Mouse (Mus musculus) cerebellum, adult 8-10 months (tissue): ENCODE results near the gene Vps53.

Experiments
- DNase-seq: peaks from one replicate; pipeline ENCODE4 v3.0.0; 2022

The Vps53 gene

DNA sequence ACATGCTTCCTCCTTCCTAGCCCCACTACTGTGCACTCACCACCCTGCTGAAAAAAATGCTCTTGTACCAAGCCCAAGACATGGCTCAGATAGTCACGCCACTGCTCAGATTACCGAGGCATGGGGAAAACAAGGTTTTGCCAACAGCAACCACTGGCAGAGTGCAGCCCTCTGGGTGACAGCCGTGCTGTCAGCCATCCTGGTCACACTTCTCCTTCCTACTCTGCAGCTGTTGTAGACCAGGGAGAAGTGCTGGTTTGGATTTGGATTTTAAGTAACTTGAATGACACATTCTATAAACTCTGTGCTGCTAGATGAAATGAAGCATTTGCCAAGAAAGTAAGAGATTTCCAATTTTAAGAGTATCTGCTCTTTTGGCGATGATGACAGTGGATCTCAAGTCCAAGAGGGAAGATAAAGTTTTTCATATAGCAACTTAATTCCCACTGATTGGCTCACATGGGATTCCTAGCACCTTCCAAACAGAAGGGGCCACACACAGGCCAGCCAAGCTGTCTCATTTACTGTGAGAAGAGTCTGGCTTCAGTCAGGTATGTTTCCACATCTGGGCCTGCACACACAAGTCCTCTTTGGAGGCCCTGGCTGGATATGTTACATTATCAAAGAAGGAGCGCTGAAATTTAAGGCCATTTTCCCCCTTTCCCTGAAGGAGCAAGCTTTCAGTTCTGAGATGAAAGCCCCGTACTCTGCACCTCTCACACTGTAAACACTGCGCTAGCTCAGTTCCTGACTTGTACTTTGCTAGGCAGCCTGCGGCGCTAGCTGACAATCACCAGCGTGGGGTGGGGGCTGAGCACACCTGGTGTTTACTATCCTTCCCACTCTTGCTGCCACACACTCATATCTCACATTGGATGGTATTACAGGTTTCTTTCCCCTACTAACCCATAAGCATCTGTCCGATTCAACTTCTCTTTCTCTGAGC is 72.6 kb downstream of the Vps53 start:
- no peak for DNase-seq

DNA sequence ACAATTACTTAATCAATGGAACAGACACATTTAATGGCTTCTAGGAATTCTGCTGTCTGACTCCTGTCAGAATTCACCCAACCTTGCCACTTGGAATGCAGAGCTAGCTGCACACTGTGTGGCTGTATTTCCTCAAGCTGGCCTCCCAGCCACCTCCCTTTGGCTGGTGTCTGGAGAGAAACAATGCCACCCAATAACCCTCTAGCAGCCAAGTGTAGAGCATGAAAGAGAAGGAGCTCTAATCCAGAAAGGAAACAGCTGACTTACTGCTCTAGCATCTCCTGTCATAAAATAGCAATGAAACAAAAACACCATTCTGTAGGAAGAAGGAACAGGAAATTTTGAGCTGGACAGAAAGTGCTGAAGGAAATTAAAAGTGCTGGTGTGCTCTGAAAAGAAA is 78.3 kb downstream of the Vps53 start:
- no peak for DNase-seq

DNA sequence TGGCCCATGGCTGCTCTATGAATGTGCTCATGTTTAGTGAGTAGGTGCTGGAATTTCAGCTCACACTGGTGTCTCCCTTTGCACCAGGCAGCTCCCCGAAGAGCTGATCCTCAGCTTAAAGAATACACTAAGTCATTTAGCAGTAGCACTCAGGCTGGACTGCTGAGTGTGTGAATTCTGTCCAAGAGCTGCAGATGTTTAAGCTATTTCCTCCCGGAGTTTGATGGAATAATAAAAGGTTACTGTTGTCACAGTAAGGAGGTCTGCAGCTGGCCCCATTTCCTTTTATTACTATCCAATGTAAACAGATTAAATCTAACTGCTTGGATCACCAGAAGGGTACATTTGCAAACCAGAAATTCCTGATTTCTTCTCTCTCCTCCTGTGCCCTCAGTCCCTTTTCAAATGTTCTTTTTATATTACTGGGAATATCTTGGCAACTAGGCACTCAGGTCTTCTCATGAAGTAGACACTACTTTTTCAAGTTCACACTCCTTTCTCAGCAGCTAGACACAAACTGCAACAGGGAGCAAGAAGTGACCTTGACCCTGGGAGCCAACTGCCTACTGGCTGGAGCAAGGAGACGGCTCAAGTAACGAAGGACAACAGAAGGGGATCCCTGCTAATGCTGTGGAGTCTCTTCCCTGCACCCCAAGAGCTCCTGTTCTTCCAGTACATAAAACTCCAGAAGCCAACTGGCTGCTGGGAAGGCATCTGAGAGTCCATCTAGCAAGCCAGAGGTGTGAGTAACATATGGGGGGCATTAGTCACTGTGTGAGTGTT is 80.1 kb downstream of the Vps53 start:
- no peak for DNase-seq

GRCm38 (mm10) chr11:76093610-76094009 is 85.8 kb downstream of the Vps53 start:
- no peak for DNase-seq

GRCm38 (mm10) chr11:76089776-76090175 is 89.7 kb downstream of the Vps53 start:
- DNase-seq, result no peak

DNA sequence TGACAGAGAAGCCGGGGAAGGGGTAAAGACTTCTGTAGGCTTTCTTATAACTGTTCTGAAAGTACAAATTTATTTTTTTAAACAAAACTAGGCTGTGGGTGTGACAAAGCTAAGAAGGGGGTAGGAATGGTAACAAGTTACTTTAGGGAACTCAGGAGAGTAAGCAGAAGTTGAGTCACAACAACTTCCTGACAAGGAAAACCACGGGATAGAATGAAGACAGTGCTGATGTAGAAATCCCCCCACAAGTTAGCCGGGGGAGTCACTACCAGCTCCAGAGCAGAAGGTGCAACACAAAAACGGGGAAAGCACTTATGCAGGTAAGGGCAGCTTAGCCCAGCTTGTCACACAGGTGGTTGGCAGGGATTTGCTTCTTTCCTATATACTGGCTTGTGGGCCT is 90.9 kb downstream of the Vps53 start:
- no peak for DNase-seq

- peak; percentile 32 for DNase-seq
These were observed 93.4 kb downstream of the Vps53 start for GRCm38 (mm10) chr11:76085898-76086591.

DNA sequence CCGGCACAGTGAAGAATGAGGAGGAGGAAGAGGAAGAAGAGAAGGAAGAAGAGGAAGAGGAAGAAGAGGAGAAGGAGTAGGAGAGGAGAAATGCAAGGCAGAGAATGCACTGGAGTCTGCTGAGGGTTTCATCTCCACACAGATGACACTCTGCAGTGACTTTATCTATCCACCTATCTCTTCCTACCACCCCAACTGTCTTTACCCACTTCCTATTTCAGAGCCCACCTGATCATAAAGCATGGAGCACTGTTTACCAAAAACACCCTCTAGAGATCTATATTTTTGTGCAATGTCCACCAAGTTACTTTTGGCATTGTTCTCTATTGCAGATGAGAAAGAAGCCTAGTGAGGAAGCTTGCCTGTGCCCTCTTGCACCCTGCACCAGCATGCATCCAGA is 94.5 kb downstream of the Vps53 start:
- DNase-seq, result no peak

- DNase-seq, result no peak
These were observed 95.5 kb downstream of the Vps53 start for GRCm38 (mm10) chr11:76083941-76084367.

GRCm38 (mm10) chr11:76081048-76081640 is 98.3 kb downstream of the Vps53 start:
- no peak for DNase-seq

DNA sequence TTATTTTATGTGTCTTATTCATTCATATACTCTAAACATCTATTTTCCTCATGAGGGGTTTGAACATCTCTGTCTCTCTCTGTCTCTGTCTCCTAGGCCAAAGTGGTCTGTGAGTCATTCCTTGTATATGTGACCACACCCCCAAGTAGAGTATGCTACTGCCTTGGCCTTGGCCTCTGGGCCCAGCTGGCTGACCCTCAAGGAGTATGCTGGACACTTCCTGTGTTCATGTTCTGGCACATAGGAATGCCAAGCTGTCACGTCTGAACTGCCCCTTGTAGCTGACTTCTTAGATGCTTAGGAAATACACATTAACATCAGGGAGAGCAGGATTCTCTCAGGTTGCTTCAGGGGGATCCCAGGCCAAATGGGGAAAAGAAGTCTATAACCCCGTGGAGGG is 99.2 kb downstream of the Vps53 start:
- DNase-seq, result no peak

DNA sequence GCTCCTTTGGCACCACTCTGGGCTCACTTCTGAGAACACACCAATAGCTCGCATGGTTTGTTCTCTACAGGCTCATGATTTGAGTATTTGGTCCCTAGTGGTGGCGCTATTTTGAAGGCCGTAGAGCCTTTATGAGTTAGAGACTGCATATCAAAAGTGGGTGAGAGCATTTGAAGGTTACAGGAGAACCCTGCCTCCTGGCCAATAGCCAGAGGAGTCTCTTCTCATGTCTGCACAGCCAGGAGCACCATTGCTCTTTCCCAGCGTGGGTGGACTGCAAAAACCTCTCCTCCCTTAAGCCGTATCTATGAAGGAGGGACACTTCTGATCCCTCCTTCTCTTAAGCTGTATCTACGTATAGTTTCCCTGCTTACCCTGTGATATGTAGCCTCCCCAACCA is 102.1 kb downstream of the Vps53 start:
- no peak for DNase-seq

GRCm38 (mm10) chr11:76074296-76075093 is 105.0 kb downstream of the Vps53 start:
- no peak for DNase-seq

DNA sequence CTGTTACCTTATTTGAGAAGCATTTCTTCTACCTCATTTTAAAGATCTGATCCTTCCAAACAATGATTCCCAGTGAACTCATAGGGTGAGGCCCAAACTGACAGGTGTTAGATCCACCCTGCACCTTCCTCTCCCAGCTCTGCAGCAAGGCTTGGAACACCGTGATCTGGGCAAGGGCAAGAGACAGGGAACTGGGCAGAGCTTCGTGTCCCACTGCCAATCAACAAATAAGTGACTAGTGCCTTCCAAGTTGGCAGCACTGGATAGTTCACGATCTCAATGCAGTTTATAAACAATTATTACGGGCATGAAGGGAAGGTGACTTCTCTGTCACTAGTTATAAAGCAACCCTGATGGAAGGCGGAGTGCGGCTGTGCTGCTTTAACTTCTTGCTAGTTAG is 109.6 kb downstream of the Vps53 start:
- no peak for DNase-seq

- DNase-seq, result peak; percentile 41
These were observed 112.8 kb downstream of the Vps53 start for GRCm38 (mm10) chr11:76066563-76067156.

- DNase-seq, result peak; percentile 58
These were observed 113.8 kb downstream of the Vps53 start for GRCm38 (mm10) chr11:76065521-76066095.

DNA sequence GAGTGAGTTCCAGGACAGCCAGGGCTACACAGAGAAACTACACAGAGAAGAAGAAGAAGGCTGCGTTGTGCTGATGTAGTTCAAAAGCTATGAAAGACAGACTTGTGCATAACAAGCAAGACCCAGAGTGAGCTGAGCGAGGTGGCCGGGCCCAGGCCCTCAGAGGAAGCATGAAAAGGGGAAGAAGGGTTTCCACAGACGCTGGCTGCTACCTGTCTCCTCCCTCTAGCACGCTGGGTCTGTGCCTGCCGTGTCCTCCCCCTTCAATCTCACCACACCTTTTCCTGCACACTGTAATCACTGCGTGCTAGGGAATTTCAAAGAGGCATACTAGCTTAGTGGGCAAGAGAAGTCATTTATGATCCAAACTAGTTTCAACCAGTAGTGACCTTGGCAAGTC is 115.0 kb downstream of the Vps53 start:
- no peak for DNase-seq

- DNase-seq, result no peak
These were observed 118.5 kb downstream of the Vps53 start for GRCm38 (mm10) chr11:76060906-76061305.

GRCm38 (mm10) chr11:76059971-76060370 is 119.5 kb downstream of the Vps53 start:
- DNase-seq, result no peak

DNA sequence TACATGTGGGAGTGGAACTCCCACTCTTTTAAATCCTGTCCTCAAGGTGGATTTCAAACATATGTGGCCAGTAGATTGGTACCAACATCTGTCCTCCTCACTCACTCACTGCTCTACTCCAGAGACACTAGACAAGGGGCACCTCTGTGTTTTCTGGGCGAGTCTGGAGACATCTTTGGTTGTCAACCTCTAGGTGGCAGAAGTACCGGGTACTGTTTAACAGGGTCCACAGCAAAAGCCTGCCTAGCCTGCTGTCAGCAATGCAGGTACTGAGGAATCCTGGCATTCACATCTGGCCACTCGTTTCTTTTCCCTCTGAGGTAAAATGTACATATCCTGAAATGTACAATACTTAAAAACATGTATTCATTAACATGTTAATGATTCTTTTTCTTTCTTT is 123.0 kb downstream of the Vps53 start:
- DNase-seq, result no peak

DNA sequence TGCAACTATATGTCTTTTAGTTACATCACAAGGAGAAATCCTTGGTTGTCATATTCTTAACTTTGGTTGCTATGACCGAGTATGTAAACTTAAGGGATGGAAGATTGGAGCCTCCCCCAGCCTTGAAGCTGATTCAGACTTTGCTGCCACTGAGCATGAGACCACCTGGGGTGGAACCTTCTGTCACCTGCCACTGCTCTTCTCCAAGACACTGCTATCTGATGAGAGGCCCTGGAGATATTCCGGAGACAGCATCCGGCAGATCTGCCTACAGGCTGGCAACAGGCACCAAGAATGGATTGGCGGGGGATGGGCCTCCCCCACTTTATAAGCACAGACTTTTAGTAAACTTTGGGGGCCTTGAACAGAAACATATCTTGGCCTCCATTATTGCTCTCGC is 127.0 kb downstream of the Vps53 start:
- DNase-seq, result peak; percentile 76
